Mouse (Mus musculus) pancreas, adult 10 weeks (tissue): Measurements from ENCODE around the gene Mtrf1l. TPM values are rescaled to one million over a fixed set of nuclear protein-coding genes. Genes with fewer than 3 reads are reported as not detected.

ENCODE experiments used
- polyA plus RNA-seq: library from polyadenylated mRNA; stranded (reverse); fragments of 350-450 nt; fragmentation: Illumina TruSeq; extraction: RNeasy Lipid Tissue Mini Kit (QIAGEN cat#74804); gene quantifications from one replicate; pipeline ENCODE4 v1.2.3, GENCODE M21; 2015; ENCODE audit warnings: low read depth, low replicate concordance; ENCODE audit not compliant: insufficient read depth

Gene Mtrf1l
- polyA plus RNA-seq: 3.0 TPM

DNA sequence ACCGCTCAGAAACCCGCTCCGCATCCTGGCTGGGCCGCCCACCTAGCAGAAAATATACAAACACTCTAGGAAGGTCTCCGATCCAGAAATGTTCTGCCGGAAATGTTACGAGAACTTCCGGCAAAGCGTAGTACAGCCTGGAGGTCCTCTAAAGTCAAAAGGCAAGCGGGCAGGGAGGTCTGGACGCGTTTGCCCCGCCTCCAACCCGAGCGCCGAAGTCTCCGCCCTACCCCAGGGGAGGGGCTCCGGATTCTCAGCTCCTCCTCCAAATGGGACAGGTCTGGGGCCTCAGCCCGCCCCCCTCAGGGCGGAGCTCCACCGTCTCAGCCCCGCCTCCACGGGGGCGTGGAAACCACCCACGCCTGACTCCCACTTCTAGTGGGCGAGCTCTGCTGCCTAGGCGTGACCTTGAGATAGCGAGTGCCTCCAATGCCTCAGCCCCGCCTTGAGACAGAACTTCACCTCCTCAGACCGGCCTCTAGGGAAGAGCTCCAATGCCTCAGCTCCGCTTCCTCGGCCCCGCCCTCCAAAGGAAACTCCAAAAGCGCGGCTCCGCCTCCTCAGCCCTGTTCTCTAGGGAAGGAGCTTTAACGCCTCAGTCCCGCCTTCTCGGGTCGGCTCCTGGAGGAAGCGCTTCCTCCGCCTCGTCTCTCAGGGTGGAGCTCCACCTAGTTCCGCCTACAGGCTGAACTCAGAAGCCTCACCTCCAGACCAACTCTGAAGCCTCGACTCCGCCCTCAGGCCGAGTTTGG is at the start of gene Mtrf1l:
Gene Mtrf1l (minus strand): TSS at position 171 of the 752 bp plus-strand sequence.

DNA sequence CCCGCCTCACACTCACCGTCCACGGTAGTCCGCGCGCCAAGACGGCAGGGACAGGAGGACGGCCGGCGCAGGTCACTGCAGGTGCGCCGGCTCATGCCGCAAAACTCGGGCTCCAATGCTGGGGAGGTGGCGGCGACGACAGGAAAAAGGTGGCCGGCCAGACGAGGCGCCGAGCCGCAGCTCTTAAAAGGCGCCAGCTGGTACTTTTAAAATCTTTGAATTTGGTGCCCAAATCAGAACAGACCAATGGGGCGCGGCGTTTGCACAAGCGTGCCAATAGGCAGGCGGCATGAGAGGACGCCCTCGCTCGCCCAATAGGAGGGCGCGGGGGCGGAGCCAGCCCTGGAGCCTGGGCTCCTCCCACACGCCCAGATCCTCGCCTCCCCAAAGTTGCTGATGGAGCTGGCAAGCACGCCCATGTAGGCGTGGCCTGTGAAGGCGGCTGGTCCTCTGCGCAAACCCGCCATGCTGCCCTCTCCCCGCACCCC is 18.4 kb downstream of the Mtrf1l start, which contains the start of gene Fbxo5:
Gene Fbxo5 (minus strand): TSS at position 358 of the 488 bp plus-strand sequence.

Other genes with a start within 250 kb of the Mtrf1l start
- 6.4 TPM for gene Myct1, start 230.1 kb downstream of the Mtrf1l start, polyA plus RNA-seq
- gene Vip, start 184.7 kb downstream of the Mtrf1l start, polyA plus RNA-seq: 9.5 TPM
- 0.98 TPM for gene Fbxo5, start 18.3 kb downstream of the Mtrf1l start, polyA plus RNA-seq
- 0.39 TPM for gene Rgs17, start 98.5 kb upstream of the Mtrf1l start, polyA plus RNA-seq